Mouse (Mus musculus): ENCODE measurements at regions not wholly inside any gene's neighbourhood (a gene's known extent, or its start where the extent isn't known, plus 50 kb on each side); places are given as distances from the start of the nearest gene placed in this dataset.

GRCm38 (mm10) chr15:36884074-36884473 lies 123.5 kb downstream of the Zfp706 start:
- H3K36me3 ChIP-seq (ENCODE audit: control insufficient read depth in 1 of 2, insufficient read depth in 2 of 2, low read length in 2 of 2) = peaks cover 0 to 19% of the 10 kb centered on the region in 2 experiments; a peak in 2 of 4 replicates
- TF ChIP-seq UBTF (IDR thresholded peaks at IDR 0.05; ENCODE audit: borderline replicate concordance, insufficient read depth, low read depth, low read length) (no peak), GABPA (IDR thresholded peaks at IDR 0.05; ENCODE audit: low read depth, low read length) (no peak), RAD21 (IDR thresholded peaks at IDR 0.05; ENCODE audit: low read depth, low read length) (no peak), MXI1 (IDR thresholded peaks at IDR 0.05; ENCODE audit: low read depth, low read length) (no peak), CHD1 (IDR thresholded peaks at IDR 0.05; ENCODE audit: low read depth, low read length) (no peak), ZKSCAN1 (IDR thresholded peaks at IDR 0.05; ENCODE audit: low read depth, low read length) (no peak), MAZ (IDR thresholded peaks at IDR 0.05; ENCODE audit: low read depth, low read length) (no peak), SIN3A (IDR thresholded peaks at IDR 0.05; ENCODE audit: low read length) (no peak), TAL1 (IDR thresholded peaks at IDR 0.05; ENCODE audit: low read length) (no peak), SMC3 (IDR thresholded peaks at IDR 0.05; ENCODE audit: low read depth, low read length) (no peak), JUND (IDR thresholded peaks at IDR 0.05; ENCODE audit: low read depth, low read length) (no peak), TCF12 (IDR thresholded peaks at IDR 0.05; ENCODE audit: low read depth, low read length) (no peak), KAT2A (conservative IDR thresholded peaks at IDR 0.05; ENCODE audit: low read depth, low read length) (no peak), EP300 (IDR thresholded peaks at IDR 0.05; ENCODE audit: low read depth in 1 of 2, low read length in 2 of 2) (no peak), MAX (IDR thresholded peaks at IDR 0.05; ENCODE audit: low read length) (no peak), ELF1 (IDR thresholded peaks at IDR 0.05; ENCODE audit: low read depth, low read length) (no peak), HCFC1 (IDR thresholded peaks at IDR 0.05; ENCODE audit: low read depth, low read length) (no peak)
- H3K9ac ChIP-seq (ENCODE audit: control insufficient read depth, low read depth, low read length, poor library complexity, severe bottlenecking) = no peak overlapping the region
- H3K4me3 ChIP-seq (ENCODE audit: control insufficient read depth in 1 of 2, insufficient read depth in 1 of 2, low read depth in 2 of 2, low read length in 2 of 2) = no peak overlapping the region
- no peaks in the 10 kb centered on the region for H3K9me3 ChIP-seq (replicated peaks; ENCODE audit: insufficient read depth, low read length)
- H3K27me3 ChIP-seq (ENCODE audit: control insufficient read depth in 1 of 2, insufficient read depth in 2 of 2, low read length in 2 of 2) = no peaks in the 10 kb centered on the region
- peaks cover 11 to 29% of the 10 kb centered on the region in 2 experiments for H3K4me1 ChIP-seq (ENCODE audit: control insufficient read depth in 1 of 2, insufficient read depth in 2 of 2, low read length in 2 of 2)
- DNase-seq (ENCODE audit: low read depth, low spot score) = no peak
- H3K27ac ChIP-seq (ENCODE audit: control insufficient read depth, low read depth, low read length) = no peak overlapping the region
- H3K79me2 ChIP-seq (ENCODE audit: control insufficient read depth, insufficient read depth, low read length, poor library complexity) = peaks cover 6% of the 10 kb centered on the region

GRCm38 (mm10) chr15:36883156-36883555 lies 124.4 kb downstream of the Zfp706 start:
- H3K4me1 ChIP-seq (ENCODE audit: control insufficient read depth in 1 of 2, insufficient read depth in 2 of 2, low read length in 2 of 2) = peaks cover 15 to 33% of the 10 kb centered on the region in 2 experiments
- no peaks in the 10 kb centered on the region for H3K9me3 ChIP-seq (replicated peaks; ENCODE audit: insufficient read depth, low read length)
- peaks cover 8% of the 10 kb centered on the region for H3K79me2 ChIP-seq (ENCODE audit: control insufficient read depth, insufficient read depth, low read length, poor library complexity)
- no peaks in the 10 kb centered on the region for H3K27me3 ChIP-seq (ENCODE audit: control insufficient read depth in 1 of 2, insufficient read depth in 2 of 2, low read length in 2 of 2)
- peaks cover 0 to 28% of the 10 kb centered on the region in 2 experiments; a peak in 2 of 4 replicates for H3K36me3 ChIP-seq (ENCODE audit: control insufficient read depth in 1 of 2, insufficient read depth in 2 of 2, low read length in 2 of 2)
- no peak for DNase-seq (ENCODE audit: low read depth, low spot score)
- H3K9ac ChIP-seq (ENCODE audit: control insufficient read depth, low read depth, low read length, poor library complexity, severe bottlenecking) = no peak overlapping the region
- no peak for TF ChIP-seq UBTF (IDR thresholded peaks at IDR 0.05; ENCODE audit: borderline replicate concordance, insufficient read depth, low read depth, low read length)
- no peak for TF ChIP-seq MAZ (IDR thresholded peaks at IDR 0.05; ENCODE audit: low read depth, low read length)
- no peak for TF ChIP-seq NELFE (IDR thresholded peaks at IDR 0.05; ENCODE audit: low read depth, low read length)
- TF ChIP-seq MYB (IDR thresholded peaks at IDR 0.05; ENCODE audit: low read depth, low read length) = no peak
- no peak for TF ChIP-seq JUND (IDR thresholded peaks at IDR 0.05; ENCODE audit: low read depth, low read length)
- no peak for TF ChIP-seq MAX (IDR thresholded peaks at IDR 0.05; ENCODE audit: low read length)
- TF ChIP-seq TBP (IDR thresholded peaks at IDR 0.05; ENCODE audit: low read depth, low read length) = no peak
- H3K27ac ChIP-seq (ENCODE audit: control insufficient read depth, low read depth, low read length) = no peak overlapping the region
- H3K4me3 ChIP-seq (ENCODE audit: control insufficient read depth in 1 of 2, insufficient read depth in 1 of 2, low read depth in 2 of 2, low read length in 2 of 2) = no peak overlapping the region

Measured in MEL (cell line).